Mouse (Mus musculus) left cerebral cortex, postnatal 36 days (tissue): ENCODE measurements at regions not wholly inside any gene's neighbourhood (a gene's known extent, or its start where the extent isn't known, plus 50 kb on each side); places are given as distances from the start of the nearest gene placed in this dataset.

ENCODE experiments used
- DNase-seq, 2 experiments: peaks; one replicate each; pipeline ENCODE4 v3.0.0; 2021 to 2022; ENCODE audit warnings: low spot score in 2 of 2, mixed read lengths in 1 of 2
- intact Hi-C: fragments of 180-260 bp; cut with DNase I; formaldehyde crosslinking; loops from one replicate; pipeline ENCODE4 v1.15.1; 2025

DNA sequence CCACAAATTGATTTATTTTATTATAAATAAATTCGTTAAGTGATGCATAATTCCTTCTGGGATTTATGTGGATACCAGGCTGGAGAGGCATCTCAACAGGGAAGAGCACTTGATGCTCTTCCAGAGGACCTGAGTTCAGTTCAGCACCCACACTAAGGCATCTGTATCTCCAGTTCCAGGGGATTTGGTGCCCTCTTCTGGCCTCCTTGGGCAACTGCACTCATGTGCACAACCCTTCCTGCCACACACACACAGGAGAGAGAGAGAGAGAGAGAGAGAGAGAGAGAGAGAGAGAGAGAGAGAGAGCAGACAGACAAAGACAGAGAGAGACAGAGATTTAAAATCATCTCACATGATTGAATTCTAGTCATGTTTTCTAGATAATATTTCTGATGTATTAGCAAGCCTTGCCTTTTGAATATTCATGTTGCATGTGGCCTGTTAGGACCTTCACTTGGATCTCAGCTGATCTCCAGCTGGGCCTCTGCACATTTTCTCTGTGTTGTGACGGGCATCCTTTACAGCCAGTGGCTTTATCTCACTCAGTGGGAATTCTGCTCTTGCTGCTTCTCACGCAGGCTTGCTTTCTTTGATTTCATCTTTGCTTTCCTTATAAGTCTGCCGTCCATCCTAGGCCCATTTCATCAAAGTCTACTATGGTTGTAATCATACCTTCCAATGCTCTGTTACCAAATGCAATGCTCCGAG is 212.3 kb downstream of the Zfp326 start:
- no peak for DNase-seq
- intact Hi-C loops, result no loop called here

DNA sequence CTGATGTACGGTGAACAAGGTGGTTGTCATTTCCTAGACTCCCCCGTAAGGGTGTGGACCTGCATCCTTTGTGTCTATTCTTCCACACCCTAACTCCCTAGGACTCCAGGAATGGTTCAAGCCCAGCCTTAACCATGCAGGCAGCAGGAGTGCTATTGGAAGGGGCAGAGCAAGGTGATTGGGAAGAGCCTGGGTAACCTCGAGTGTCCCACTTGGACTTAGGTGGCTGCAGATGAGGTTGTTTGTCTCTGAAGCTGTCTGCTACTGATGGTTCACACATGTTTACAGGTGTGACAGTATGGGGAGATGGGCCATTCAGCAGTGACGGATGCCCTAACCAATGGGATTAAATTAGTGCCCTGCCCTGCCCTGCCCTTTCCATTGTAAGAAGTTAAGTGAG is 207.4 kb downstream of the Zfp326 start:
- no peak for DNase-seq
- intact Hi-C loops, result no loop called here

DNA sequence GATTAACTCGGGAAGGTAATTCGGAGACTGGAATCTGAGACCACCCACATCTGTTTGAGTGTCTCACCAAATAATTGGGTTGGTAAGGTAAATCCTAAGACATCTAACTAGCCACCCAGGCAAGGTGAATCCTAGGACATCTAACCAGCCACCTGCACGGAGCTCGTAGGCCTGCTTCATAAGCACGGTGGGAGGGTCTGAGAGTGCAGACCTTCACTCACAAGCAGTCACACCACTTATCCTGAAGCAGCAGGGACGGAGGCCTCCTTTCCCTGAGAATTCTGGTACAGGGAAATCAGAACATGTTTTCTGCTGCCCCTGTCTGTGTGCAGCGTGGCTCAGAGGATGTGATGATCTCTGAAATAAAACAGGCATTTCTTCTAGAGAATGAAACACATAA is 206.5 kb downstream of the Zfp326 start:
- intact Hi-C loops, result no loop called here
- no peak for DNase-seq

DNA sequence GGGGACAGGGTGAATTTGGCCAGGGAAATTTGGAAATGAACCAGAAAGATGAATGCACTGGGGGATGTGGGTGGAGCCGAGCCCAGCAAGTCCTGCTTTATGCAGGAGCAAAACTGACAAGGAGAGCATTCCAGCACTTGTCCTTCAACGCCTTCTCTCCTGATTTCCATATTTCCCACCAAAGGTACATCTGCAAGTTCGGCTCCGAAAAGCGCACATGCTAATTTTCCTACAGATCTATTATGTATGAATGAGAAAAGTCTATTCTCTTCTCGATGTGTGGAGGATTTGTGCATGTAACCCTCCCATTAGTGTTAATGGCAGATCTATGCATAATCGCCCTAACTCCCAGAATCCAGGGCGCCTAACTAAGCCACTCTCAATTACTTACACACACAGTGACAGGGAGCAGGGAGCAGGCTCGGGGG is 190.8 kb downstream of the Zfp326 start:
- intact Hi-C loops, result no loop called here

DNA sequence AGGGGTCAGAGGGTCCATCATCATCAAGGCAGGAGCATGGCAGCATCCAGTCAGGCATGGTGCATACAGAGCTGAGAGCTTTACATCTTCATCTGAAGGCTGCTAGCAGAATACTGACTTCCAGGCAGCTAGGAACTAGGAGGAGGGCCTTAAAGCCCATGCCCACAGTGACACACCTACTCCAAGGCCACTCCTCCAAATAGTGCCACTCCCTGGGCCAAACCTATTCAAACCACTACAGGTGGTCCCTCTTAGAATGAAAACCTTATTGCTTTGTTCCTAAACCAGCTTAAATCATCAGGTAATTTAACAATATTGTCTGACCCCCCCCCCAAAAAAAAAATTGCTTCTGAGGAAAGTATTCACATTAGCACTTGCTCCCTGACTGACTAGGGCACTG is 190.3 kb downstream of the Zfp326 start:
- intact Hi-C loops, result no loop called here
- DNase-seq, result no peak

More for the DNA sequence above, 190.8 kb downstream of the Zfp326 start:
- no peak for DNase-seq

DNA sequence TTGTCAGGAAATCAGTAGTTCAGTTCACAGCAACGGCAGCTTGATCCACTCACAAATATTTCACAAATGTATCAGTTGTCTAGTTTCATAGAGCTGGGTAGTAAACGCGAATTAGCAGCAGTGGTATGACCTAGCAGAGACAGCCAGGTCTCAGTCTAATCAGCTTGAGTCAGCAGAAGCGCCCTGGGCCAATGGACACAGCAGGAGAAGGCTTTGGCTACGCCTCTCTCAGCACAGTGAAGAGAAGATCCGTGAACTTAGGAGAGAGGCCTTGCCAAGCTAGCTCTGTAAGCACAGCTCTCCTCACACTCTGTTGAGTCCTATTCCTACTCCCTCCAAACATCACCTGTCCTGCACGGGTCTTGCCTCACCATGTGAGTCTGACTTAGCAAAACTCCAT is 188.0 kb downstream of the Zfp326 start:
- DNase-seq, result no peak
- intact Hi-C loops, result no loop called here

DNA sequence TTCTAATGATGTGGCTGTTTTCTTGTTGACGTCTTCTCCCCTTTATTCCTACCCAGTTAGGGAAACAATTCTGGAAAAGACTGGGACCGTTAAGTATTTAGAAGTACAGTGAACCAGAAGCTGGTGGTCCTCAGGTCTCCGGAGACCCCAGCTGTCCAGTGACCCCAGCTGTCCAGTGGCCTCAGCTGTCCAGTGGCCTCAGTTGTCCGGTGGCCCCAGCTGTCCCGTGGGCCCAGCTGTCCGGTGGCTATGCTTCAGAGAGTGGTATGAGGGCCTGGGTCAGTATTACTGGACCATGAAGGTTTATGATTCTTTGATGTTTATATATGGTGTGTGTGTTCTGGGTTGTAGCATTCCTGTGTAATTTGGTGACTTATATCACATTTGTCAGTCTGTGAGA is 186.6 kb downstream of the Zfp326 start:
- intact Hi-C loops, result no loop called here
- no peak for DNase-seq

DNA sequence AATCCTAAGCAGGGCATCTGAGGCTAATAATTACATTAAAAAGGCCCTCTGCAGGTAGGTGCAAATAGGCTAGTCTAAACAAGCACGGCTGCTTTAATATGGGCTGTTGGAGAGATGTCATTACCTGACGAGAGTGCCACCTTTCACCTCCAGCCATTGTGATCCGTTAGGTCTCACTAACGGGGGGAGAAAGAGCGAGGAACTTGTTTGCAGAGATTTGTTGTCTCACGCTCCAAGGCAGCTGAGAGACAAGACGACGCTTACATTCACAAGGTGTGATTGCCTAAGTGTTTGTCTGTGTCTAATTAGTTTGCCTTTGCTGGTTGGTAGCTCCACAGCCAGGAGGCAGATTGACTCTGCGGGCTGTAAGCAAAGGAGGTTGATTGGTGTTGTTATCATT is 180.3 kb downstream of the Zfp326 start:
- DNase-seq, result no peak
- intact Hi-C loops, result no loop called here

DNA sequence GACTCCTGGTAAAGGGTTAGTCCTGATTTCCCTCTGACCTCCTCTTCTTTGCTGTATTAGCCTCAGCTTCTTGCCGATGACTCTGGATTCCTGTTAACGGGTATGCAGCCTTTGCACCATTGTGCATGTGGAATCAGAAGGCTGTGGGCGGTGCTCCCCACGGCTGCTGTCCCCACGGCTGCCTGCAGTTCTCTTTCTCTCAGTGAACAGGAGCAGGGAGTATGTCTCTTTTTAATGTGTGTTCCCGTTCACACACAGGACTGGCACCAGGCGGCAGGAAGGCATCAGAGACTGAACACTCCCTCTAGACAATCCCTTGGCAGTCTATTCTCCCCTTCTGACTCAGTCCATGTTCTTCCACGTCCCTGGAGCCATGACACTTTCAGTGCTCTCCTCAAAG is 178.9 kb downstream of the Zfp326 start:
- DNase-seq, result peak in 1 of 2 experiments; percentile 10
- intact Hi-C loops, result no loop called here

DNA sequence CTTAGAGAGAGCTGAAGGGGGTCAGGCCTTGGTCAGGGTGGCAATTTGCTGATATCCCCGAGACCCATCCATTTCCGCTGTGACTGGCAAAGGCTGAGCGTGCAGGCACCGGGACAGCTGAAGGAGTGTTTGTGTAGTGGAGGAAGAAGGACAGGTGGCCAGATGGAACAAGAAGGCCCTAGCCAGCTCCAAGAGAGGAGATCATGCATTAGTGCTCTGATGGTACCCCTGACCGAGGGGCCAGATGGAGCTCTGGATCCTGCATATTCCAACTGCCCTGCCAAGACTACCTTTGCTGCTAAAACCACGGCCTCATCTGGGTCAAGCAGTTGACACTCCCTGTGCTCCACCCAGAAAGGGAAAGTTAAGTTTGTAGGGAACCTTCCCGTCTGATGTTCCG is 174.7 kb downstream of the Zfp326 start:
- intact Hi-C loops, result no loop called here

DNA sequence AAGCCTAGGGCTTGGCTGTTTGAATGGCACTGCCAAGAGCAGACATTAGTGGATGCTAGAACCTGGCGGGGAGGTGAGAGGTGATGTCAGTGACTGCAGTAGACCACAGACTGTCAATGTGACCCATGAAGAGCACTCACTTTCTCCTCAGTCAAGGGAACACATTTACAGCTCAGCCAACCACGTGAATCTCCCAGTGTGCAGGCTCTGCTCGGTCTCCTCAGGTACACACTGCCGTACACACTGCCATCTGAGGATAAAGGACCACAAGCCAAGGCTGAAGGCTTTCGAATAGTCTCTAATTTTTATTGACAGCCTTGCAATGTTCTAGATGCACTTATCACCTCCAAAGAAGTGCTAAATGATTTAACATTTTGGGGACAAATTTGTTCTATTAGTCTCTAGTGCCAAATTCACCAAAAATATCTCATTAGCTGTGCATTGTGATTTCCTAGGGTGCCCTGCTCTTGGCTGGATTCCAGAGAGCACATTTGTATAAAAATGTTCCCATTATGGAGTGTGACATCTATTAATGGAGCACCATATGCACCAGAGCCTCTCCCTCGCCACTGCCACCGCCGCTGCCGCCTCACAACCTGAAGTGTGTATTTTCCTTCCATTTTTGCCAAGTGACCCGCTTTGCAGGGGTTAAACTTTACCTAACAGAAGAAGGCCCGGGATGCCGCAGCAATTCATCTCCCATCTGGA is 168.7 kb downstream of the Zfp326 start:
- no peak for DNase-seq

More for the DNA sequence above, 174.7 kb downstream of the Zfp326 start:
- no peak for DNase-seq

DNA sequence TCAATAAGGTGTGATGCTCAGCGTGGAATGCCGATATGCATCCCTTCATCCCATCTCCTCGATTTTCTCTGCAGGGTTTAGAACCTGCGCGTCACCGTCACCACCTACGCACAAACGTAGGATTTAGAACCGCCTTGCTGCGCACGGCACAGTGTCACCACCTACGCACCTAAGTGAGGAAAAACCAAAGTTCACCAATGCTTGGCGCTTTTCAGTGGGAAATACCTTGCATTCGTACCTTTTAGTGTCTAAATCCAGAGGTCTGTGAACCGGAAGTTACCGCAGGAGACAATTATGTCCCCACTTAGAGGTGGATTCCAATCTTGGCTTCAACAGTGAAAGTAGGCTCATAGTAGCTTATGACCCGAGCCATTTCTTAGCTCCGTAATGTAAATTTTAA is 162.0 kb downstream of the Zfp326 start:
- intact Hi-C loops, result no loop called here
- DNase-seq, result no peak

More for the DNA sequence above, 168.7 kb downstream of the Zfp326 start:
- intact Hi-C loops, result no loop called here

DNA sequence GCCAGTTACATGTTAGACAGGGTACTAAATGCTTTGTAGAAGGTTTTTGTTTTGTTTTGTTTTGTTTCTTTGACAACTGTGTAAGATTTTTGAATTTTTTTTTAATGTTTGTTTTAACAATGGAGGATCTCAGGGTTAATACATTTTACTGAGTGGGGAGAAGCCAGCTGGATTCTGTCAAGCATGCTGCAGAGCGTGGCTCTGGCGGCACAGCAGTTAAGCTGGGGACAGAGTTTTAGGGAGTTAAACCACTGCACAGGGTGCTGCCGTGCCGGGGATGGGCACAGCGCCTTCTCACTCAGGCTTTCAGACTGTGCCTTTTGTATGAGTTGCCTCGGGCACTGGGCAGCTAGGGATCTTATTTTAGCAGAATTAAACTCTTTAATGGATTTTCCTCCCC is 159.8 kb downstream of the Zfp326 start:
- no peak for DNase-seq
- intact Hi-C loops, result no loop called here

DNA sequence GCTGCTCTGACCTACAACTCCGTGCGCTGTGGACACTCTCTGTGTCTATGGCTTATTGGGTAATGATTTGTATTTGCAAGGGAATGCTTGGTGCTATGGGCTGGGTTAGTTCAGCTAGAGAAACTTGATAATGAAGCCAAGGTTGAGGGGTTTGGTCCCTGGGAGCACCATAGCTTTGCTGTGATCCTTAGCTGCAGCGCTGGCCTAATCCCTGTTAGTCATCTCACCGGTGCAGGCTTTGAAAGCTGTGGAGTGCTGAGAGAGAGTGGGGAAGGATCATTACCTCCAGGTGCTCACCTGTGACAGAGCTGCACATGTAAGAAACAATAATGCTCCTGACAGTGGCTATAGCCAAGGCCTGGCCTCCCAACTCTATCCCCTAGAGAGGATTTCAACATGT is 156.6 kb downstream of the Zfp326 start:
- intact Hi-C loops, result no loop called here
- no peak for DNase-seq

DNA sequence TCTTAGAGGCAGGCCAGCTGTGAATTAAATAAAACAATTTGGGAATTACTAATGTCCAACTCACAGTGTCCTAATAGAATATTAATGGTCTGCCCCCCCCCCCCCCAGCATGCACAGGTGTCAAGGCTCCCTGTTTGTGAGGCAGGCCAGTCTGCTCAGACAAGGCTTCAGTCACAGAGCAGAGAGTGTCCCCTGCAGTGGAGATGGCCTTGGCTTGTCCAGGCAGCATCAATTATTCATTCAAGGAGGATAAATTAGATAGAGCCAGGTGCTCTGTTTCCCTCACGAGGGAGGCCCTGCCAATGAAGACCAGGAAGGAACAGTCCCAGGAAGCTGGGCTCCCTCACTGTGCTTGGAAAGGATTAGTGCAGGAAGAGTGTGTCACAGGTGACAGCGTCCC is 150.5 kb downstream of the Zfp326 start:
- intact Hi-C loops, result no loop called here
- no peak for DNase-seq

DNA sequence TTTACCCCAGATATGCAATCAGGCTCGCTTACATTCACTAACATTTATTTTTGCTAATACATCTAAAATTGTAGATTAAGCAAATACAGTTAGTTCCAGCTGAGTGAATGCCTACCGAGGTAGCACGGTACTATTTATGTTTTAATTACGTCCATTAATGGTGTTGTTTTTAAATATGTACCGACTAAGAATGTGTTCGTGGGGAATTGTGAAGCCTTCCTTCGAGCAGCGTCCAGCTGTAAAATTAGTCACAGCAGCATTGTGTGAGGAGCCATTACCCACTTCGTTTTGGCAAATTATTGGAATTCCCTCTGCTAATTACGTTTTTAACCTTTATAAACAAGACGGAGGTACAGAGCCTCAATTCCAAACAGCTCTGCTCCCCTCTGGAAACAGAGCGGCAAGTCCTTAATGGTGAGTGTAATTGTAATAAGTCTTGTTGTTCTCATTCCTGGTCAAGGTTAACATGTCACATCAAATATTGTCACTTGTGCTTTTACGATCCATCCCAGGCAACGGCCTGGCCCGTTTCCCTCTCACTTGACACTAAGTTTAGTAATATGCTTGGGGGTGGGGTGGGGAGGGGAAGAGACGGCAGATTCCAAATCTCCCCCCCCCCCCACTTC is 128.0 kb downstream of the Zfp326 start:
- no peak for DNase-seq
- intact Hi-C loops, result loop anchor here (10.0 kb wide), 2 partner anchors 440 to 580 kb away; no protein-coding TSS in a partner anchor

DNA sequence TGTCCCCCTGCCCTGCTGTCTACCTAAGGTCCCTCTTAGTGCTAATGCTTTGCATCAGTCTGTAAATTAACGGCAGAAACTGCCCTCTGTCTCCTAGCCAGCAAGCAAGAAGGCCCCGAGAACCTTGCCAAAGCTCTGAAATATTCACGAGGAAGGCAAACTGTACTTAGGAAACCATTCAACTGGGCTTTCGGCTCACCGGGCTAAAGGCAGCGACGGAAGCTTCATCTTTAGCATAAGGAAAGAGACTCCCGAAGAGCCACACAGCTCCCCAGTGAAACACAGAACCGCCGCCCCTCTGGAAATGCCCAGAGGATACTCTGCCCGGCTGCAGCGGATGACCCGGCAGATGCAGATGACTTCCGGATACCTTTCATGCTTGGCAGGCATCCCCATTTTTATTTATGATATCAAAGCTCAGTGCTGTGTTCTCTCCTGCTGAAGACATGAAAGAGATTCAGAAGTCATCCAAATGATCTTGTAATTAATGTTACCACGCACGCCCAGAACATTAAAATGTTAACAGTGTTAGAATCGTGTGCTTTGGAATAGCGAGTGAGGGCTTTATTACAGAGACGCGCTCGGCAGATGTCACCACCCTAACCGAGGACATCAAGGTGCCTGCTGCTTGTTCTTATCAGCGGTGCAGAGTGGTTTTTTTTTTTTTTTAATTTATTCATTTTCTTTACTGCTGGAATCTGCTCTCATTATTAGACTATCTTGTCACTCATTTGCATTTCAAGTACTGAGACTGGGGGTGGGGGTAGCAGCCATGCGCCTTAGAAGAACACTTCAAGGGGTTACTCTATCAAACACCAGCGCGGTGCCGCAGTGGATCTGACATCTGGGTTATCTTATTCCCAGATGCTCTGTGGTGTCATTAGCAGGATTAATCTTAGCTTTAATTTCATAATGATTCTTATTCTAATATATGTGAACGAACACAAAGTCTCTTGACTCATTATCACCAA is 127.2 kb downstream of the Zfp326 start:
- no peak for DNase-seq
- intact Hi-C loops, result loop anchor here (10.0 kb wide), 2 partner anchors 441 to 581 kb away; no protein-coding TSS in a partner anchor

DNA sequence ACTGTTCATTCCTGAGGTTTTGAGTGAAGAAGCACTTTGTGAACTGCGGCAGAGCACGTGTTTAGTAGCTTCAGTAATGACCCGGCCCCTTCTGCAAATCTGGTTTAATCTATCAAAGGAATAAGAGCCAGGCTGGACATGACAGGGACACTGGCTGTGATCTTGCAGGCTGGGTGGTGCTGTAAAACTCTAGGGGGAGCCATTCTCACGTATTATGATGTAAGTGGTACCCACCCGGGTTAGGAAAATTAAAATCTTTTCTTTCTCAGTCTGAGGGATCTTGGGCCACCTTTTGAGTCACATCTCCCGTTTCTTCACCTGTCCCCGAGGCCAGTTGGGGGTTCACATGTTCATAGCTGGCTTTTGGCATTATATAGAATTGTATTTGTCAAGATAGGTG is 126.0 kb downstream of the Zfp326 start:
- no peak for DNase-seq
- intact Hi-C loops, result loop anchor here (10.0 kb wide), 2 partner anchors 442 to 582 kb away; no protein-coding TSS in a partner anchor

DNA sequence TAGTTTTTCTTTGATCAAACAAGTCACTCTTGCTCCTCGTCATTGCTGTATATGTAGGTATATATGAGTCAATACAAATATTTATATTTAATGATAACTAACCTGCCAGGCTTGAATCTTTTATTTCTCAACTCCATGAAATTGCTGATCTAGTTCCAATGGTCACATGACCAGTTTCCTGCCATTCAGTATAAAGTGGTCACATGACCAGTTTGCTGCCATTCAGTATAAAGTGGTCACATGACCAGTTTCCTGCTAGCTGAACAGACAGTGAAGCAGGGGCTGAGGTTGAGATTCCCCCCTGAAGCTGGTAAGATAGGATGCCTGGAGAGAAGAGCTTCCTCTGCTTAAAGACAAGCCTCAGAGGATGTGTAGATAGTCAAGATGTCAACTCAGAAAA is 117.9 kb downstream of the Zfp326 start:
- intact Hi-C loops, result no loop called here
- DNase-seq, result no peak
